Mouse (Mus musculus) ES-Bruce4 (cell line): Measurements from ENCODE around the gene Ddx39.

ENCODE experiments used
- CTCF ChIP-seq: IDR thresholded peaks from one replicate; pipeline ENCODE4 v1.8.1; 2011; ENCODE audit warnings: low read depth, low read length
- POLR2A ChIP-seq: IDR thresholded peaks from one replicate; pipeline ENCODE4 v1.8.1; 2011; ENCODE audit warnings: low read length; ENCODE audit not compliant: insufficient read depth

DNA sequence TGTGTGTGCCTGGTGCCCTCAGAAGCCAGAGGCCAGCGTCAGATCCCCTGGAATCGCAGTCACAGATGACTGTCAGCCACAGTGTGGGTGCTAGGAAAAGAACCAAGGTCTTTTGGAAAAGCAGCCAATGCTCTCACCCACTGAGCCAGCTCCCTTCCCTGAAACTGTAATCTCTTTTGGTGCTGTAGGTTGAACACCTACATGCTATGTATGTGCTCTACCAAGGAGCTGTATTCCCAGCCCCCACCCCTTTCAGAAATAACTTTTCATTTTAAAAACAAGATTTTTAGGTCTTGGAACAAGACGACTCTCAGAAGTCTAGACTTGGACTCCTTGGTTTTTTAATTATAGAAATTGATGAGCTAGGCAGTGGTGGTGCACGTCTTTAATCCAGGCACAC lies 11.6 kb upstream of the Ddx39 start:
- TF ChIP-seq CTCF (no peak), POLR2A (no peak)
